Mouse (Mus musculus): ENCODE measurements around the gene Thsd7a.

GRCm38 (mm10) chr6:12733924-12734323 is 15.3 kb downstream of the Thsd7a start:
- no peak for TF ChIP-seq CTCF (conservative IDR thresholded peaks at IDR 0.05 in 1 of 2, IDR thresholded peaks at IDR 0.05 in 1 of 2; ENCODE audit: low read depth in 2 of 2, low read length in 2 of 2)
- TF ChIP-seq EP300 (IDR thresholded peaks at IDR 0.05; ENCODE audit: low read length), result no peak
- TF ChIP-seq JUN (IDR thresholded peaks at IDR 0.05; ENCODE audit: insufficient read depth, low read depth, low read length), result no peak
- no peak for TF ChIP-seq ETS1 (conservative IDR thresholded peaks at IDR 0.05; ENCODE audit: low read depth, low read length)
- no peak for TF ChIP-seq NRF1 (IDR thresholded peaks at IDR 0.05; ENCODE audit: low read depth, low read length)
- TF ChIP-seq CHD2 (IDR thresholded peaks at IDR 0.05; ENCODE audit: low read length), result no peak
- TF ChIP-seq POLR2A (IDR thresholded peaks at IDR 0.05; ENCODE audit: low read depth, low read length), result no peak
